Mouse (Mus musculus) myocyte (in vitro differentiated cells): ENCODE data around the gene Pam16.

Experiments used
- MAX ChIP-seq: IDR thresholded peaks from one replicate; pipeline ENCODE4 v1.6.1; 2011; ENCODE audit warnings: low read depth, mild to moderate bottlenecking, control low read depth
- MYOD1 ChIP-seq, 3 experiments: IDR thresholded peaks; one replicate each; pipeline ENCODE4 v1.6.1; 2011; ENCODE audit warnings: control low read depth in 2 of 3, low read depth in 2 of 3, mild to moderate bottlenecking in 2 of 3, moderate library complexity in 1 of 3; ENCODE audit not compliant: insufficient read length in 2 of 3, control insufficient read depth in 1 of 3
- MYOG ChIP-seq, 3 experiments: IDR thresholded peaks; one replicate each; pipeline ENCODE4 v1.6.1; 2011; ENCODE audit warnings: control low read depth in 2 of 3, low read depth in 2 of 3, mild to moderate bottlenecking in 2 of 3; ENCODE audit not compliant: insufficient read length in 2 of 3, control insufficient read depth in 1 of 3, insufficient read depth in 1 of 3
- POLR2A ChIP-seq: IDR thresholded peaks from one replicate; pipeline ENCODE4 v1.6.1; 2011; ENCODE audit warnings: low read depth, mild to moderate bottlenecking, control low read depth, moderate library complexity; ENCODE audit not compliant: insufficient read length
- SRF ChIP-seq: IDR thresholded peaks from one replicate; pipeline ENCODE4 v1.6.1; 2011; ENCODE audit warnings: low read depth; ENCODE audit not compliant: control insufficient read depth, insufficient read length

- TF ChIP-seq POLR2A (no peak), MYOD1 (IDR thresholded peaks at IDR 0.05; ENCODE audit: control insufficient read depth in 1 of 3, insufficient read length in 2 of 3, low read depth in 2 of 3) (no peak), MYOG (IDR thresholded peaks at IDR 0.05; ENCODE audit: control insufficient read depth in 1 of 3, insufficient read depth in 1 of 3, insufficient read length in 2 of 3, low read depth in 2 of 3) (no peak), MAX (no peak), SRF (no peak)
Observed at GRCm38 (mm10) chr16:4628898-4629419, 4.2 kb upstream of the Pam16 start.
